Mouse (Mus musculus): ENCODE measurements around the gene 2510039O18Rik. TPM values are rescaled to one million over a fixed set of nuclear protein-coding genes. Genes with fewer than 3 reads are reported as not detected.

The 2510039O18Rik gene
- 97.1 and 132 TPM in 2 replicates for polyA plus RNA-seq (2012; ENCODE audit: low replicate concordance)

DNA sequence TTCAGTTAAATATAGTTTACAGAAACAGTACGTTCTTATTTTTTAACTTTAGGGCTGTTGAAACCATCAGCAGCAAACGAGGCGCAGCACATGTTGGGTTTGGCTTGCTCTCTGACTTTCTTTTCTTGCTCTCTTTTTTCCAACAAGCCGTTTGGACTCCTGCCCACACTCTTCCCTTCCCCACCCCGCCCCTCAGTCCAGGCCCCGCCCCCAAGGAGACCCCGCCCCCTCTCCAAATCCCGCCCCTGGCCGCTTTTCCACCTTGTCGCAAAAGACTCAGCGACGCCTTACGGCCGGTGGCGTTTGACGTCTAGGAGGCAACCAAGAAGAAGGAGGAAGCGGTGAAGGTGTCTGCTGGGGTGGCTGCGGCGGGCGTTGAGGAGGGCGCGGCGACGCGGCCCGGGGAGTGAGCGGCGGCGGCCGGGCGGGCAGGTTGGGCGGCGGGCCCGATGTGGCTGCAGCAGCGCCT is at the start of gene 2510039O18Rik:
2510039O18Rik (plus strand) TSS at position 320 of the 469 bp plus-strand sequence.

DNA sequence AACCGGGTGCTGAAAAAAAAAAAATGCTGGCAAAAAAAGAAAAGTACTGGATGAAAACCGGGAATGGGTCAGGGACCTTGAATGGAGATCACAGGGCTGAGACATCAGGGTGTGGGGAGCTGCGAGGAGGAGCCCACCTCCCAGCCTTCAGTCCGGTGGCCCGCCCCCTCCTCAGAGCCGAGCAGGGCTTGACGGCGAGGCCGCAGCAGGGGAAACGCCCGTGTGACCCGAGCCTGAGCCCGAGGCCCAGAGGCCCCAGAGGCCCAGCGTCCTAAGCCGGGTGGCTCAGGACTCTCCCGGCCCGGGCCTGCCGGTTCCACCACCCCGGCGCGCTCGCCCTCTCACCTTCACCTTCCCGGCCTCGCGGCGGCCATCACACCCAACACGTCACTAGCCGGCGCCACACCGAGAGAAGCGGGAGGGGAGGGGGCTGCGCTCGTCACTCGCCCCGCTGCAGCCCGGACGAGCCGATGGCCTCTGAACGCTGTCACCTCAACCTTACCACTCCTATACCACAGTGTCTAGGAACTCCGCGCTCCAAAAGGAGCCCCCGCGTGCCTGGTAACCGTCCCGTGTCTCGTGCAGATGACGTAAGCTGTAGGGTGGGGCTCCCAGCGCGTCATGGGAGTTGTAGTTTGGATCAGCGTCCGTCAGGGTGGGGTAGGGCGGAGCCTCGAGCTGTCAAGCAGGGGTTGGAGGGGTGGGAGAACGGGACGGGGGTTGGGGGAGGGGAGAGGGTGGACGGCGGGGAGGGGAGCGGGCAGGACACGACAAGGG is 36.2 kb upstream of the 2510039O18Rik start, which contains the start of gene Mfn2:
Mfn2 (minus strand) TSS at position 392 of the 777 bp plus-strand sequence.

DNA sequence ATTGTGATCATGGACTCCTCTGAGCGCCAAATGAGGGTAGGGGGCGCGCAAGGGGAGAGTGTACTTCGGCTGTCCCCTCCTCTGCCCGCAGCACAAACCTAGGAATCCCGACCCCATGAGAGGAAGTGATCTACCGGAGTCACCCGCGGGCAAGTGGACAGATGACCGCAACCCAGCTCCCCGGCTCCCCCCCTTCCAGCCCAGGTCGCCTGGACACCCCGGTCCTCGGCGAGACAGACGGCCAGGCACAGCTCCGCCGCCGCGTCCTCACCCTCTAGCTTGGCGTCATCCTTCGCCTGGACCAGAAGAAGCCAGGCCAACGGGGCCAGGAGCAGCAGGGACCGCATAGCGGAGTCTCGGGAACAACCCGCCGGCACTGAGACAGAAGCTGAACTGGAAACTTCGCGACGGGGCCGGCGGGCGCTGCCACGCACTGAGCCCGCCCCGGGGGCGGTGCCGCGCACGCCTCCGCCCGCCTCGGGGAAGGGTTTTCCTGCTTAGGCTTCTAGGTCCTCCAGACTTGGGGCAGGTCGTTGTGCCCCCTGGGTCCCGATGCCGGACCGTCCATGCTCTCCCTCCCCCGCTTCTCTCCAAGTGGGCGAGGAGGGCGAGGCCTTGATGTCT is 4.3 kb upstream of the 2510039O18Rik start, which contains the start of gene Plod1:
Plod1 (minus strand) TSS at position 437 of the 624 bp plus-strand sequence.

DNA sequence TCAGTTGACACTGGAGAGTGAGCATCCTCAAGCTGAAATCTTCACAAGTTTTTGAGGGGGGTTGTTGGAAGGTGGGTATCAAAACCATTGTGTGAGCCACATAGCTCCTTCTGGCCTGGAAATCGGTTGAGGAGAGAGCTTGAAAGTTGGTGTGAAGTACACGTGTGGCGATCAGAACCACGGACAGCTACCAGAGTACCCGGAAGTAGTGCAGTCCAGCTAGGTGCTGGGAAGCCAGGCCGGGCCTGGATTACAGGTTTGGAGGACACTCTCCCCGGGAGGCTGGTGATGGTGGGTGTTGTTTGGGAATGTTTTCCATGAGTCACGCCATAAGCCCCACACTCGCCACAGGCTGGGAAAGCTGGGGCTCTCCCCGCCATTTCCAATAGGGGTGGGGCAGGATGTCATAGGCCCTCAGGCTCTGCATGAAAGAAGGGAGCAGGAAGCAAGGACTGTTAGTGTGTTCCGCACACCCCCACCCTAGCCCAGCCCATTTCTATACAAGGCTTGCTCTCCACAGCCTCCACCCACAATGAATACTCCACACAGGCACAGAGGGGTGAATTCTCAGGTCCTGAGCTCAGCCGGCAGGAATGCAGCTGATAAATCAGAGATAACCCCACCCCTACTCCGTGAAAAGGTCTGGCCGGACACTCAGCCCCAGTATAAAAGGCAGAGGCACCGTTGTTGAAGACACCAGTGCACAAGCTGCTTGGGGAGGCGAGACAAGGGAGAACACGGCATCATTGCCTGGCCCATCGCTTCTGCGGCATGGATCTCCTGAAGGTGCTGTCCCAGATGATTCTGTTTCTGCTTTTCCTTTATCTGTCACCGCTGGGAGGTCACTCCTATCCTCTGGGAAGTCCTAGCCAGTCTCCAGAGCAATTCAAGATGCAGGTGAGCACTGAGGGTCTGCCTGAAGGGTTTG is 44.8 kb downstream of the 2510039O18Rik start, which contains the start of gene Nppb:
Nppb (plus strand) TSS at position 584 of the 928 bp plus-strand sequence.

Other genes with a start within 250 kb of the 2510039O18Rik start
- not detected in 2 replicates for gene Zfp534, start 238.3 kb upstream of the 2510039O18Rik start, polyA plus RNA-seq (2012; ENCODE audit: low replicate concordance)
- gene Zfp984, start 131.1 kb upstream of the 2510039O18Rik start, polyA plus RNA-seq (2012; ENCODE audit: low replicate concordance): 0.97 and 5.5 TPM in 2 replicates
- 0.33 TPM in 1 of 2 replicates, not detected in the other for gene Zfp933, start 92.5 kb upstream of the 2510039O18Rik start, polyA plus RNA-seq (2012; ENCODE audit: low replicate concordance)
- gene Miip, start 72.1 kb upstream of the 2510039O18Rik start, polyA plus RNA-seq (2012; ENCODE audit: low replicate concordance): 164 and 215 TPM in 2 replicates
- 0.34 and 0.38 TPM in 2 replicates for gene Fv1, start 71.9 kb upstream of the 2510039O18Rik start, polyA plus RNA-seq (2012; ENCODE audit: low replicate concordance)
- 16.8 and 46.1 TPM in 2 replicates for gene Mfn2, start 36.2 kb upstream of the 2510039O18Rik start, polyA plus RNA-seq (2012; ENCODE audit: low replicate concordance)
- 5.4 and 8.1 TPM in 2 replicates for gene Plod1, start 4.1 kb upstream of the 2510039O18Rik start, polyA plus RNA-seq (2012; ENCODE audit: low replicate concordance)
- not detected in 2 replicates for gene Nppb, start 44.9 kb downstream of the 2510039O18Rik start, polyA plus RNA-seq (2012; ENCODE audit: low replicate concordance)
- gene Nppa, start 59.8 kb downstream of the 2510039O18Rik start, polyA plus RNA-seq (2012; ENCODE audit: low replicate concordance): not detected in 2 replicates
- gene Clcn6, start 97.9 kb downstream of the 2510039O18Rik start, polyA plus RNA-seq (2012; ENCODE audit: low replicate concordance): 1.5 and 1.6 TPM in 2 replicates
- 14.7 and 23.3 TPM in 2 replicates for gene Mthfr, start 98.2 kb downstream of the 2510039O18Rik start, polyA plus RNA-seq (2012; ENCODE audit: low replicate concordance)
- 3.4 and 11.6 TPM in 2 replicates for gene Agtrap, start 147.1 kb downstream of the 2510039O18Rik start, polyA plus RNA-seq (2012; ENCODE audit: low replicate concordance)
- gene Mad2l2, start 189.5 kb downstream of the 2510039O18Rik start, polyA plus RNA-seq (2012; ENCODE audit: low replicate concordance): 18.3 and 24.2 TPM in 2 replicates
- 0.03 and 0.17 TPM in 2 replicates for gene Draxin, start 189.8 kb downstream of the 2510039O18Rik start, polyA plus RNA-seq (2012; ENCODE audit: low replicate concordance)
- gene Fbxo6, start 211.2 kb downstream of the 2510039O18Rik start, polyA plus RNA-seq (2012; ENCODE audit: low replicate concordance): 22.6 and 24.6 TPM in 2 replicates
- 8.9 and 13.4 TPM in 2 replicates for gene Fbxo44, start 219.6 kb downstream of the 2510039O18Rik start, polyA plus RNA-seq (2012; ENCODE audit: low replicate concordance)
- 0.55 and 1.0 TPM in 2 replicates for gene Fbxo2, start 219.7 kb downstream of the 2510039O18Rik start, polyA plus RNA-seq (2012; ENCODE audit: low replicate concordance)